Mouse (Mus musculus): ENCODE results near the gene Nms. TPM values are rescaled to one million over a fixed set of nuclear protein-coding genes. Genes with fewer than 3 reads are reported as not detected.

Nms gene
- polyA plus RNA-seq, 1 experiment from 2014 or later = not detected

DNA sequence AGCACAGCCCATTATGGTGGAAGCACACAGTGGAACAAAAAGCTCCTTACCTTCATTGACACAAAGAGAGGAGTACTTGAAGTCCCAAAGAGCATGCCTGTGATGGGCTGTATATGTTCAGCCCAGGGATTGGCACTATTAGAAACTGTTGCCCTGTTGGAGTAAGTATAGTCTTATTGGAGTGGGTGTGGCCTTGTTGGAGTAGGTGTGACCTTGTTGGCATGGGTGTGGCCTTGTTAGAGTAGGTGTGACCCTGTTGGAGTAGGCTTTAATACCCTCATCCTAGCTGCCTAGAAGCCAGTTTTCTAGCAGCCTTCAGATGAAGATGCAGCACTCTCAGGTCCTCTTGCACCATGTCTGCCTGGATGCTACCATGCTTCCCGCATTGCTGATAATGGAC, 30.2 kb downstream of the Nms start:
- Histone ChIP-seq H3K27me3 (replicated peaks; ENCODE audit: low read depth, poor library complexity, severe bottlenecking) (no peaks in the 10 kb centered on the region), H3K9me3 (no peaks in the 10 kb centered on the region), H3K4me3 (no peak overlapping the region), H3K36me3 (replicated peaks) (no peaks in the 10 kb centered on the region), H3K4me1 (no peaks in the 10 kb centered on the region), H3K27ac (replicated peaks) (no peak overlapping the region)
- WGBS = 89% methylated on average over 1 of the region's 1 CpGs
- DNase-seq (ENCODE audit: low spot score) = no peak

DNA sequence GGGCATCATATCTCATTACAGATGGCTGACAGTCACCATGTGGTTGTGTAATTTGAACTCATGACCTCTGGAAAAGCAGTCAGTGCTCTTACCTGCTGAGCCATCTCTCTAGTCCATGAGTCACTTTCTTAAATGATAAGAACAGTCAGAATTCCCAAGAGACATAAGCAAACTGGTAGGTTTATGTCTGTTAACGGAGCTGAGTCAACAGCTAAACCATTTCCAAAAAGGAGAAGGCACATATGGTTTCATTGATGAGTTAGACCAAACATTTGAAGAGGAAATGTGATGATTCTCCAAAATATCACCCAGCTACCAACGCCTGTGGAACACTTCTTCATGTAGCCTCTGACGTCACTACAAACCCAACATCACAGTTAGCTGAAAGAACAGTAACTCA, 32.8 kb downstream of the Nms start:
- no peaks in the 10 kb centered on the region for H3K9me3 ChIP-seq
- no peaks in the 10 kb centered on the region for H3K4me1 ChIP-seq
- no peak for DNase-seq (ENCODE audit: low spot score)
- H3K4me3 ChIP-seq = no peak overlapping the region
- H3K36me3 ChIP-seq (replicated peaks) = no peaks in the 10 kb centered on the region
- no peaks in the 10 kb centered on the region for H3K27me3 ChIP-seq (replicated peaks; ENCODE audit: low read depth, poor library complexity, severe bottlenecking)
- WGBS = 88% methylated on average over 3 of the region's 3 CpGs
- H3K27ac ChIP-seq (replicated peaks) = no peak overlapping the region

DNA sequence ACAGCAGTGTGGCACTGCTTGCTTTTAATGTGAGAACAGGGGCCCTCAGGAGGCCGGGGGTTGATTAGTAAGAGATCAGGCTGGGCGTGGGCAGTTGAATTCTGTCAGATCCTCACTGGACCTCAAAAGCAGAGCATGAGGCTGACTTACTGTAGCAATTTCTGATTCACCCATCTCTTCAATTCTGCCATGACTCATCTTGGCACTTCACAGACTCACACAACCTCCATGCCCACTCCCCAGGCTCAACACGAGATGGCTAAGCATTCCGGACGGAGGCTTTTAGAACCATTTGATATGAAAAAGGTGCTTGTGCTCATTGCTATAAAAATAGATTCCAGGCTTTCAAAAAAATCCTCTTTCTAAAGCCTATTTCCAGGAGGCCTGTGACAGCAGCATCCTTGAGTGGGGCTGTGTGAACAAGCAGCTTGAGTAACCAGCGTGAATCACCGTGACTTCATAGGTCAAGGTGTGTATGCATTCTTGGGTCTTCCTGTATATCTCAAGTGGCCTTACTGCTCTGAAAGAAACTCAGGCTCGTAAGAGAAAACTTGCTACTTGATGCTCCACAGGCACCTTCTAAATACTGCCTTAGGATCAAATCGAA, 34.1 kb downstream of the Nms start:
- H3K27ac ChIP-seq (replicated peaks) = no peak overlapping the region
- no peaks in the 10 kb centered on the region for H3K27me3 ChIP-seq (replicated peaks; ENCODE audit: low read depth, poor library complexity, severe bottlenecking)
- H3K4me1 ChIP-seq = no peaks in the 10 kb centered on the region
- no peaks in the 10 kb centered on the region for H3K36me3 ChIP-seq (replicated peaks)
- no peak for DNase-seq (ENCODE audit: low spot score)
- no peak overlapping the region for H3K4me3 ChIP-seq
- H3K9me3 ChIP-seq = no peaks in the 10 kb centered on the region
- 86% methylated on average over 9 of the region's 9 CpGs for WGBS

DNA sequence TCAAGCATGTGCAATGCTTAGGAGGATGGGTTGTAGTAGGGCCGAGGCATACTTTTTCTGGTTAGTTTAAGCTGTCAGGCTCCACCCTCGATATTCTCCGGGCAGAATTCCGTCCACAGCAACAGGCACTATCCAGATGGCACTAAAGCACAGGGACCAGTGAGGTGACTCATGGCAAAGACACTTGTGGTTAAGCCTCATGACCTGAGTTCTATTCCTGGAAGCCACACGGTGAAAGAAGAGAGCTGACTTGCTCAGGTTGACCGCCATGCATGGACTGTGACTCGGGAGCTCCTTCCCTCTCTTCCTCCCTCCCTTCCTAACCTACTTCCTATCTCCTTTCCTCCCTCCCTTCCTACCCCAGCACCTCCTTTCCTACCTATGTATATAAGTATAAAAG, 41.0 kb downstream of the Nms start:
- Histone ChIP-seq H3K4me3 (no peak overlapping the region), H3K36me3 (replicated peaks) (no peaks in the 10 kb centered on the region), H3K9me3 (no peaks in the 10 kb centered on the region), H3K27me3 (replicated peaks; ENCODE audit: low read depth, poor library complexity, severe bottlenecking) (no peaks in the 10 kb centered on the region), H3K27ac (replicated peaks) (no peak overlapping the region), H3K4me1 (no peaks in the 10 kb centered on the region)
- DNase-seq (ENCODE audit: low spot score) = no peak
- whole genome bisulfite sequencing = 89% methylated on average over 7 of the region's 7 CpGs

- H3K4me3 ChIP-seq = no peak overlapping the region
- H3K9me3 ChIP-seq = no peaks in the 10 kb centered on the region
- no peak for DNase-seq (ENCODE audit: low spot score)
- peaks cover 12% of the 10 kb centered on the region for H3K4me1 ChIP-seq
- H3K27ac ChIP-seq (replicated peaks) = no peak overlapping the region
- H3K36me3 ChIP-seq (replicated peaks) = no peaks in the 10 kb centered on the region
- WGBS = 71% methylated on average over 2 of the region's 2 CpGs
- H3K27me3 ChIP-seq (replicated peaks; ENCODE audit: low read depth, poor library complexity, severe bottlenecking) = no peaks in the 10 kb centered on the region
These were observed 44.9 kb downstream of the Nms start for GRCm38 (mm10) chr1:38983870-38984269.

GRCm38 (mm10) chr1:38985308-38985707, 46.4 kb downstream of the Nms start, which contains the start of gene Pdcl3:
Pdcl3 (plus strand) TSS chr1:38985608.
- DNase-seq (ENCODE audit: low spot score) = no peak
- no peak within 1 kb of the TSS for H3K4me3 ChIP-seq
- no peaks in the 10 kb centered on the region for H3K27me3 ChIP-seq (replicated peaks; ENCODE audit: low read depth, poor library complexity, severe bottlenecking)
- H3K4me1 ChIP-seq = peaks cover 16% of the 10 kb centered on the region
- no peaks in the 10 kb centered on the region for H3K9me3 ChIP-seq
- 84% methylated on average over 3 of the region's 3 CpGs for WGBS
- peaks cover 3% of the 10 kb centered on the region; the same call in 1 of the 2 replicates for H3K36me3 ChIP-seq (replicated peaks)
- no peak within 1 kb of the TSS for H3K27ac ChIP-seq (replicated peaks)

DNA sequence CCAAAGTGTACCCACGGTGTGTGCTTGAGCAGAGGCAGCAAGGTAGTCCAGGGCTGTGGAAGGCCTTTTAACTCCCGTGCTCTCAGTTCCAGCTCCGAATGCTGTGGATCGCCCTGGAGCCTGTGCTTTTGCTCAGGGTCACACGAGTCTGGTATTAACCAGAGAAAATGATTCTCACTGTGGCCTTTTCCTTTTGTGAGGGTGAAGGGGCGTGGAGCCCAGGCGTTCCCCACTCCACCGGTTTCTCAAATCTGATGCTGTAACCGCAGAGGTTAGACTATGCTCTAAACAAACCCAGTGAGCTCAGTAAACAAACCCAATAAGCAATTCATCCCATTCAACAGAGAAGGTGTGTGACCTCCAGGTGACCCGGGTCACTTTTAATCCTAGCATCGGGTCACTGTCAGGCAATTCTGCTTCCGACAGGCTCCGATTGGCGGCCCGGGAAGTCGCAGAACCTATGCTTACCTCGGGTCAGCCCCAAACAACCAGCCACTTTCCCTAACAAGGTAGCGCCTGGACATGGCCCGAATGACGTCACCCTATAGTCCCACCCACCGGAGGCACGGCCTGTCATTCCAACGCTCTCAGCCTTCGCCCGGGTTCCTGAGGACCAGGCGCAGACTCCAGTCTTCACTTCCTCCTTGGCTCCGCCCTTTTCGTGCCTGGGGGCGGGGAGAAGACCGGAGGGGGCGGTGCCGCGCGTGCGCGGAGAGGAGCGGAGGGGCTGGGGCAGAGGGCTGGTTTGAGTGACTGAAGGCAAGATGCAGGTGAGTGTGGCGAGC, 48.3 kb downstream of the Nms start:
- WGBS = 6% methylated on average over 38 of the region's 38 CpGs
- peak overlapping the region; percentile 86 for H3K27ac ChIP-seq (replicated peaks)
- DNase-seq (ENCODE audit: low spot score) = peak; percentile 98

DNA sequence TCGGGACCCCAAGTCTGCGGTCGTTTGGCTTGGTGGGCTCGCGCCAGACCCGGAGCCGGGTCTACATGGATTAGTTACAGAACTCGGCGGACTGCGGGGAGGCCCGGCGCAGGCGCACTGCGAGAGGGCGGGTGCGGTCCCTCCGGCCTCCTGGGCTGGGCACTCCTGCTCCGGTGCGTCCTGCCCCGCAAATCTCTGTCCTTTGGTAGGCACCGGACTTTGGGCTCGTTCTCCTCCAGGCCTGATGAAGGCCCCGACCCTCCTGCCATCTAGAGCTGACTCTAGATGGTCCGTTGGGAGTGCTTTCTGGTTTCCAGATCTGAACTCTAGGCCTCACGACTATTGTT, 48.9 kb downstream of the Nms start:
- Histone ChIP-seq H3K4me3 (peak overlapping the region; percentile 70), H3K27ac (replicated peaks) (peak overlapping the region; percentile 86), H3K4me1 (peaks cover 16% of the 10 kb centered on the region), H3K9me3 (no peaks in the 10 kb centered on the region), H3K27me3 (replicated peaks; ENCODE audit: low read depth, poor library complexity, severe bottlenecking) (no peaks in the 10 kb centered on the region), H3K36me3 (replicated peaks) (peaks cover 23% of the 10 kb centered on the region)
- WGBS = under 1% methylated on average over 25 of the region's 25 CpGs
- no peak for DNase-seq (ENCODE audit: low spot score)

More for the DNA sequence above, 48.3 kb downstream of the Nms start:
- Histone ChIP-seq H3K9me3 (no peaks in the 10 kb centered on the region), H3K4me3 (peak overlapping the region; percentile 70), H3K27me3 (replicated peaks; ENCODE audit: low read depth, poor library complexity, severe bottlenecking) (no peaks in the 10 kb centered on the region), H3K4me1 (peaks cover 16% of the 10 kb centered on the region), H3K36me3 (replicated peaks) (peaks cover 17% of the 10 kb centered on the region)

DNA sequence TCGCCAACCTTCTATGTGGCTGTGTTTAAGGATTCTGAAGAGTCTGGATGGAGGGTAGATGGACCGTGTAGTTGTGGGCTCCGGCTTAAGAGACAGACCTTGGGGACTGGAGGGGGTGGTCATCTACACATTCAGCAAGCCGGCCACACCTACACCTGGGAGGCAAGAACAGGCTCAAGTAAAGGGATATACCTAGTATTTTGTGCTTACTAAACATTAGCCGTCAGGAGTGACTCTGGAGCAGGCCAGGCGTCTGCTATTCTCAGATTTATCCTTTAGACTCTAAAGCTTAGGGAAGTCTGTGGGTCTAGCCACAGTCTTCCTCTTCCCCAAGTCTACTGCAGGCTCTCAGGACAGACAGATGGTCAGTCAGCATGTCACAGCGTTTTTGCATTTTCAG, 49.4 kb downstream of the Nms start:
- H3K4me1 ChIP-seq = peaks cover 16% of the 10 kb centered on the region
- H3K36me3 ChIP-seq (replicated peaks) = peaks cover 28% of the 10 kb centered on the region
- DNase-seq (ENCODE audit: low spot score) = no peak
- H3K27ac ChIP-seq (replicated peaks) = peak overlapping the region; percentile 86
- peak overlapping the region; percentile 70 for H3K4me3 ChIP-seq
- 35% methylated on average over 7 of the region's 7 CpGs for WGBS
- no peaks in the 10 kb centered on the region for H3K9me3 ChIP-seq
- no peaks in the 10 kb centered on the region for H3K27me3 ChIP-seq (replicated peaks; ENCODE audit: low read depth, poor library complexity, severe bottlenecking)

DNA sequence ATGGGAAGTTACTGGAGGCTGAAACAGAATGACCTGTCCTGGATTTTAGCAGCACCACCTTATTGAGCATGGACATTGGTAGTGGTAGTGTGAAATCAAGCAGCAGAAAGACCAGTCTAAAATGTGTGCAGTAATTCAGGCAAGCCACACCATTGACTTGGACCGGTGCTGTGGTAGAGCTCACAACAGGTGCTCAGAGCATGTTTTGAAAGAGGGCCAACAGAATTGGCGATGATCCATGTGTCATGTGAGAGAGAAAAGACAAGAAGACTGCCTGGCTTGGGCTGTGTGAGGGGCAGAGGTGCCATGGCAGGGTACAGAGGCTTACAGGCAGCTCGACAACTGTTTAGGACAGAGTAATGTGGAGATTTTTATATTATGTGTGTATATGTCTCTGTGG, 53.4 kb downstream of the Nms start:
- WGBS = 98% methylated on average over 3 of the region's 3 CpGs
- Histone ChIP-seq H3K27ac (replicated peaks) (no peak overlapping the region), H3K36me3 (replicated peaks) (peaks cover 66% of the 10 kb centered on the region)

More for the DNA sequence above, 53.4 kb downstream of the Nms start:
- no peak overlapping the region for H3K4me3 ChIP-seq
- no peaks in the 10 kb centered on the region for H3K9me3 ChIP-seq
- peaks cover 10% of the 10 kb centered on the region for H3K4me1 ChIP-seq
- DNase-seq (ENCODE audit: low spot score) = no peak
- H3K27me3 ChIP-seq (replicated peaks; ENCODE audit: low read depth, poor library complexity, severe bottlenecking) = no peaks in the 10 kb centered on the region

Other genes with a start within 250 kb of the Nms start
- 0.96 and 1.2 TPM in 2 replicates for gene Lonrf2, start 102.4 kb upstream of the Nms start, polyA plus RNA-seq (2016; fragmentation: Nextera tagmentation; extraction: Ambion mirVana)
- 8.2 and 9.0 TPM in 2 replicates for gene Chst10, start 41.0 kb upstream of the Nms start, polyA plus RNA-seq (2016; fragmentation: Nextera tagmentation; extraction: Ambion mirVana)
- gene Pdcl3, start 46.5 kb downstream of the Nms start, polyA plus RNA-seq (2016; fragmentation: Nextera tagmentation; extraction: Ambion mirVana) = 153 and 165 TPM in 2 replicates

All from embryonic facial prominence, embryonic 10.5 days (tissue).